Mouse (Mus musculus) forebrain, embryonic 14.5 days (tissue): ENCODE results near the gene Ercc1. TPM values are rescaled to one million over a fixed set of nuclear protein-coding genes. Genes with fewer than 3 reads are reported as not detected.

Source experiments
- ATAC-seq: fragments of 200-750 bp; cut with Nextera tagmentation; 2 replicates; pipeline ENCODE4 v1.8.0; 2017; ENCODE audit warnings: mild to moderate bottlenecking, moderate library complexity
- DNase-seq: peaks from one replicate; pipeline ENCODE4 v3.0.0-alpha.2; 2015; ENCODE audit warnings: low spot score
- H3K27ac ChIP-seq: fragments of 300-500 bp; sonication (generic); 2 replicates; pipeline ENCODE4 v1.5.1; 2014; ENCODE audit warnings: low read depth, mild to moderate bottlenecking, control low read depth, low read length, moderate library complexity
- H3K27me3 ChIP-seq: fragments of 300-500 bp; sonication (generic); replicated peaks from 2 replicates; pipeline ENCODE4 v1.6.1; 2014; ENCODE audit warnings: low read length, control low read depth, mixed read lengths; ENCODE audit not compliant: control insufficient read depth, insufficient read depth
- H3K36me3 ChIP-seq: fragments of 300-500 bp; sonication (generic); 2 replicates; pipeline ENCODE4 v1.6.1; 2014; ENCODE audit warnings: low read length, control low read depth; ENCODE audit not compliant: control insufficient read depth, insufficient read depth
- H3K4me1 ChIP-seq: fragments of 300-500 bp; sonication (generic); 2 replicates; pipeline ENCODE4 v1.6.1; 2014; ENCODE audit warnings: antibody characterized with exemption, low read length, control low read depth; ENCODE audit not compliant: control insufficient read depth, insufficient read depth
- H3K4me2 ChIP-seq: fragments of 300-500 bp; sonication (generic); 2 replicates; pipeline ENCODE4 v1.6.1; 2014; ENCODE audit warnings: mild to moderate bottlenecking, control low read depth, low read length
- H3K4me3 ChIP-seq: fragments of 300-500 bp; sonication (generic); 2 replicates; pipeline ENCODE4 v1.5.1; 2014; ENCODE audit warnings: low read depth, low read length, control low read depth
- H3K9ac ChIP-seq: fragments of 300-500 bp; sonication (generic); 2 replicates; pipeline ENCODE4 v1.6.1; 2014; ENCODE audit warnings: mild to moderate bottlenecking, low read length, control low read depth, moderate library complexity
- H3K9me3 ChIP-seq: fragments of 300-500 bp; sonication (generic); replicated peaks from 2 replicates; pipeline ENCODE4 v1.6.1; 2016; ENCODE audit warnings: low read length, control low read depth, mixed read lengths; ENCODE audit not compliant: control insufficient read depth
- WGBS: fragments of 180-500 bp; shearing (Covaris S2); extraction: QIAGEN DNeasy Blood & Tissue Kit; methylation state at CpG from one replicate; pipeline ENCODE4 v1.1.7; 2014; 5-methylcytosine and 5-hydroxymethylcytosine counted together
- polyA plus RNA-seq: library from polyadenylated mRNA; unstranded; fragments of >200 nt; fragmentation: Nextera tagmentation; extraction: Ambion mirVana; gene quantifications from 2 replicates; pipeline ENCODE4 v1.2.1, GENCODE M21; 2014

Ercc1 gene
- polyA plus RNA-seq, 1 experiment from 2014 or later, result 101 TPM

DNA sequence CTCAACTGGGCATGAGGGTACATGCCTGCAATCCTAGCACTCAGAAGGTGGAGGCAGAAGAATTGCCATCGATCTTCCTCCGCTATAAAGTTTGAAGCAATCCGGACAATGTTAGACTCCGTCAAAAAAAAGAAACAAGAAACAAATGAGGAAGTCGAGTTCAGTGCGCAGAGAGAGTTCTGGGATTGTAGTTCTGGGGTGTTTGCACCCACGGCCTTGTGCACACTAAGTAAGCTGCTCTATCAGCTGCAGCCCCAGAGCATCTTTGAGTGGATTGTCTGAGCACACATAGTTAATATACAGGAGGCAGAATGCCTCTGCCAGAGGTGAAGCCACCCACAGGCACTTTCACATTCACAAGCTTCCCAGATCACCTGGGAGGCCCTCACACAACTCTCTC is 25.9 kb upstream of the Ercc1 start:
- Histone ChIP-seq H3K4me3 (no peak overlapping the region), H3K36me3 (no peaks in the 10 kb centered on the region), H3K9me3 (no peaks in the 10 kb centered on the region), H3K4me1 (peaks cover 8% of the 10 kb centered on the region), H3K27ac (no peak overlapping the region), H3K27me3 (no peaks in the 10 kb centered on the region), H3K9ac (no peak overlapping the region), H3K4me2 (no peak overlapping the region)
- ATAC-seq (no peak), DNase-seq (no peak)
- 77% methylated on average over 7 of the region's 7 CpGs for WGBS

- ATAC-seq (peak; percentile 47), DNase-seq (no peak)
- WGBS, result 15% methylated on average over 9 of the region's 9 CpGs
- no peaks in the 10 kb centered on the region for H3K36me3 ChIP-seq
- no peaks in the 10 kb centered on the region for H3K9me3 ChIP-seq
- peaks cover 8% of the 10 kb centered on the region for H3K4me1 ChIP-seq
- no peak overlapping the region for H3K27ac ChIP-seq
- peak overlapping the region; percentile 67 for H3K4me2 ChIP-seq
- H3K9ac ChIP-seq, result peak overlapping the region; percentile 56
- H3K27me3 ChIP-seq, result no peaks in the 10 kb centered on the region
- H3K4me3 ChIP-seq, result peak overlapping the region; percentile 38
Measured at GRCm38 (mm10) chr7:19319458-19319857, 25.1 kb upstream of the Ercc1 start.

- H3K27ac ChIP-seq, result no peak overlapping the region
- no peaks in the 10 kb centered on the region for H3K9me3 ChIP-seq
- DNase-seq (peak; percentile 98), ATAC-seq (peak; percentile 98)
- H3K36me3 ChIP-seq, result no peaks in the 10 kb centered on the region
- under 1% methylated on average over 40 of the region's 41 CpGs for WGBS
- peak overlapping the region; percentile 38 for H3K4me3 ChIP-seq
- peak overlapping the region; percentile 67 for H3K4me2 ChIP-seq
- peaks cover 8% of the 10 kb centered on the region for H3K4me1 ChIP-seq
- H3K9ac ChIP-seq, result peak overlapping the region; percentile 56
- no peaks in the 10 kb centered on the region for H3K27me3 ChIP-seq
Measured at GRCm38 (mm10) chr7:19319906-19320305, 24.7 kb upstream of the Ercc1 start.

GRCm38 (mm10) chr7:19320637-19321036 is 23.9 kb upstream of the Ercc1 start:
- Histone ChIP-seq H3K9me3 (no peaks in the 10 kb centered on the region), H3K4me3 (no peak overlapping the region), H3K4me2 (peak overlapping the region; percentile 67), H3K9ac (peak overlapping the region; percentile 40; the same call in 1 of the 2 replicates), H3K27ac (no peak overlapping the region; the same call in 1 of the 2 replicates), H3K27me3 (no peaks in the 10 kb centered on the region), H3K36me3 (no peaks in the 10 kb centered on the region), H3K4me1 (peaks cover 8% of the 10 kb centered on the region)
- DNase-seq, result no peak
- no peak for ATAC-seq
- WGBS, result 45% methylated on average over 7 of the region's 7 CpGs

- no peaks in the 10 kb centered on the region for H3K9me3 ChIP-seq
- H3K9ac ChIP-seq, result no peak overlapping the region
- no peak overlapping the region for H3K4me2 ChIP-seq
- no peaks in the 10 kb centered on the region for H3K36me3 ChIP-seq
- no peak for ATAC-seq
- no peak overlapping the region for H3K27ac ChIP-seq
- no peak for DNase-seq
- H3K4me1 ChIP-seq, result peaks cover 9% of the 10 kb centered on the region
- WGBS, result 76% methylated on average over 5 of the region's 5 CpGs
- no peaks in the 10 kb centered on the region for H3K27me3 ChIP-seq
- H3K4me3 ChIP-seq, result no peak overlapping the region
Measured at GRCm38 (mm10) chr7:19321464-19321863, 23.1 kb upstream of the Ercc1 start.

DNA sequence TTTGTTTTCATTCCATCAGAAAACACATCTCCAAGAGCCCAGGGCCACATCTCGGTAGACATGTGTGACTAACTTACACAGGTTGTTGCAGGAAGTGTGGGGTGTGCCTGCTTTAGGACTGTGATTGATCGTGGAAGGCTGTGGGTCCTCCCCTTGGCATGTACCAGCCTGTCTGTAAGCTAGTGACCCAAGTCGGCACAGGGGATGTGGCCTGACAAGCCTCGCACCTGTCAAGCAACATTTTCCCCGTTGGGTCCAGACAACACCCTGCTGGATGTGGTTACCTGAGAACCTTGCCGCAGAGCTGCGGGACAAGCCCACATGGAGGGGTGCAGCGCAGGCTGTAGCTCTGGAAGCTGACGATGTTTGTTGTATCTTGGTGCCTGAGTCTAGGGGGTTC is 22.1 kb upstream of the Ercc1 start:
- no peak overlapping the region for H3K4me3 ChIP-seq

GRCm38 (mm10) chr7:19324221-19324620 is 20.4 kb upstream of the Ercc1 start:
- no peak overlapping the region for H3K9ac ChIP-seq
- no peak overlapping the region for H3K27ac ChIP-seq
- ATAC-seq (no peak), DNase-seq (no peak)
- no peak overlapping the region for H3K4me3 ChIP-seq
- WGBS, result 89% methylated on average over 11 of the region's 11 CpGs
- no peaks in the 10 kb centered on the region for H3K36me3 ChIP-seq
- no peaks in the 10 kb centered on the region for H3K9me3 ChIP-seq
- peaks cover 15% of the 10 kb centered on the region for H3K4me1 ChIP-seq
- H3K4me2 ChIP-seq, result no peak overlapping the region
- H3K27me3 ChIP-seq, result no peaks in the 10 kb centered on the region

More for the DNA sequence above, 22.1 kb upstream of the Ercc1 start:
- no peaks in the 10 kb centered on the region for H3K36me3 ChIP-seq
- H3K9me3 ChIP-seq, result no peaks in the 10 kb centered on the region
- H3K27ac ChIP-seq, result no peak overlapping the region
- no peaks in the 10 kb centered on the region for H3K27me3 ChIP-seq
- ATAC-seq (no peak), DNase-seq (no peak)
- H3K4me2 ChIP-seq, result no peak overlapping the region
- WGBS, result 61% methylated on average over 9 of the region's 9 CpGs
- H3K4me1 ChIP-seq, result peaks cover 15% of the 10 kb centered on the region
- no peak overlapping the region for H3K9ac ChIP-seq

GRCm38 (mm10) chr7:19325262-19326199 is 19.0 kb upstream of the Ercc1 start:
- H3K36me3 ChIP-seq, result no peaks in the 10 kb centered on the region
- H3K9ac ChIP-seq, result no peak overlapping the region
- H3K9me3 ChIP-seq, result no peaks in the 10 kb centered on the region
- no peaks in the 10 kb centered on the region for H3K27me3 ChIP-seq
- DNase-seq (no peak), ATAC-seq (no peak)
- H3K4me3 ChIP-seq, result no peak overlapping the region
- H3K27ac ChIP-seq, result no peak overlapping the region
- H3K4me2 ChIP-seq, result no peak overlapping the region
- peaks cover 8% of the 10 kb centered on the region for H3K4me1 ChIP-seq
- 76% methylated on average over 21 of the region's 21 CpGs for WGBS

DNA sequence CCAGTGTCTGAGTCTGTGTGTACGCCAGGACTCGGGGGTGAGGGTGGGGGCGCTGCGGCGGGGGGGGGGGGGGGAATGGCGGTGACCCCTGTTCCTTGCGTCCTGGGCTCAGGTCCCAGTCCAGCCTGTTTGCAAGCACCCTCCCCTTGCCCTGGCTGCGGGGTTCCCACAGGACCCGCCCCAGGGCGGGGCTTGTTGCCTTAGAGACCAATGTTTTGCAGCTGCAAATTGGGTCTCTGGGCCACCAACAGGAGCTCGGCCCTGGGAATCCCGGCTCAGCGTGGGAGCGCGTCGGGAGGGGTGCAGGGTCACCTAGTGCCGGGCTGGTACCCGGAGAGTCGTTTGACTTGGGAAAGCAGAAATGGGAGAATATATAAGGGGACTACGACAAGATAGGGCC is 18.2 kb upstream of the Ercc1 start:
- no peaks in the 10 kb centered on the region for H3K36me3 ChIP-seq
- peak; percentile 77 for ATAC-seq
- H3K9ac ChIP-seq, result peak overlapping the region; percentile 43
- DNase-seq, result peak; percentile 86
- H3K4me2 ChIP-seq, result peak overlapping the region; percentile 57
- no peaks in the 10 kb centered on the region for H3K9me3 ChIP-seq
- H3K4me1 ChIP-seq, result peaks cover 7% of the 10 kb centered on the region; the same call in 1 of the 2 replicates
- H3K4me3 ChIP-seq, result peak overlapping the region; percentile 33
- WGBS, result under 1% methylated on average over 20 of the region's 20 CpGs
- no peaks in the 10 kb centered on the region for H3K27me3 ChIP-seq
- H3K27ac ChIP-seq, result no peak overlapping the region
